In genomic region chr9:20581175-20581634, GRCm38 (mm10) we compare ENCODE assay signal across 7 mouse cellular contexts. TPM values are rescaled to one million over a fixed set of nuclear protein-coding genes. Genes with fewer than 3 reads are reported as not detected.
DNase-seq lines count a peak whose midpoint lies in the region; ATAC-seq lines count a peak whose summit lies in the region.

Gene Zfp846 (plus strand): TSS chr9:20581291.

- H3K4me1 ChIP-seq in embryonic facial prominence, embryonic 12.5 days, result no peaks in the 10 kb centered on the region
- H3K4me1 ChIP-seq in limb, embryonic 11.5 days (ENCODE audit: control insufficient read depth, insufficient read depth, low read length), result no peaks in the 10 kb centered on the region
- H3K4me1 ChIP-seq in midbrain, embryonic 14.5 days (ENCODE audit: control insufficient read depth, insufficient read depth, low read length), result 0 out of 2 replicates have a peak, but pooled peaks cover 10% of the 10 kb centered on the region

- WGBS in embryonic facial prominence, embryonic 12.5 days, result under 1% methylated on average over 30 of the region's 30 CpGs
- under 1% methylated on average over 29 of the region's 30 CpGs for WGBS in limb, embryonic 11.5 days
- 3% methylated on average over 30 of the region's 30 CpGs for WGBS in midbrain, embryonic 14.5 days

- peak; percentile 98 for DNase-seq in adrenal gland, postnatal 25 days
- DNase-seq in heart, adult 11 months, result peak; percentile 100
- peak; percentile 99 for DNase-seq in kidney, adult 18-20 months
- DNase-seq in limb, embryonic 11.5 days (ENCODE audit: low spot score), result peak; percentile 98
- DNase-seq in midbrain, embryonic 14.5 days, result peak; percentile 96
- peak; percentile 93 to 95 for DNase-seq in spleen, adult 18-20 months

- H3K9ac ChIP-seq in embryonic facial prominence, embryonic 12.5 days, result peak within 1 kb of the TSS; percentile 79
- H3K9ac ChIP-seq in limb, embryonic 11.5 days (ENCODE audit: low read length), result peak within 1 kb of the TSS; percentile 71
- H3K9ac ChIP-seq in midbrain, embryonic 14.5 days (replicated peaks; ENCODE audit: low read length), result peak within 1 kb of the TSS; percentile 78

- no peaks in the 10 kb centered on the region for H3K9me3 ChIP-seq in embryonic facial prominence, embryonic 12.5 days
- no peaks in the 10 kb centered on the region for H3K9me3 ChIP-seq in limb, embryonic 11.5 days (ENCODE audit: control insufficient read depth, low read length)
- no peaks in the 10 kb centered on the region; the same call in 1 of the 2 replicates for H3K9me3 ChIP-seq in midbrain, embryonic 14.5 days (ENCODE audit: control insufficient read depth, low read length)

- ATAC-seq in embryonic facial prominence, embryonic 12.5 days (ENCODE audit: insufficient number of reproducible peaks, insufficient read depth, low FRiP score, low TSS enrichment), result peak; percentile 98
- ATAC-seq in limb, embryonic 11.5 days (ENCODE audit: insufficient number of reproducible peaks, low FRiP score, low TSS enrichment, low read depth), result peak; percentile 97
- peak; percentile 98 for ATAC-seq in midbrain, embryonic 14.5 days (ENCODE audit: low FRiP score, low TSS enrichment)

- peak within 1 kb of the TSS; percentile 81 for H3K27ac ChIP-seq in embryonic facial prominence, embryonic 12.5 days
- peak within 1 kb of the TSS; percentile 79 for H3K27ac ChIP-seq in limb, embryonic 11.5 days (replicated peaks; ENCODE audit: low read depth, low read length)
- peak within 1 kb of the TSS; percentile 92 for H3K27ac ChIP-seq in midbrain, embryonic 14.5 days (replicated peaks; ENCODE audit: low read depth, low read length)

- peaks cover 15% of the 10 kb centered on the region; the same call in 1 of the 2 replicates for H3K36me3 ChIP-seq in embryonic facial prominence, embryonic 12.5 days
- no peaks in the 10 kb centered on the region; the same call in 1 of the 2 replicates for H3K36me3 ChIP-seq in limb, embryonic 11.5 days (ENCODE audit: control insufficient read depth, insufficient read depth, low read length)
- no peaks in the 10 kb centered on the region for H3K36me3 ChIP-seq in midbrain, embryonic 14.5 days (ENCODE audit: control insufficient read depth, insufficient read depth, low read length)

- peaks cover 8% of the 10 kb centered on the region for H3K27me3 ChIP-seq in embryonic facial prominence, embryonic 12.5 days
- no peaks in the 10 kb centered on the region for H3K27me3 ChIP-seq in limb, embryonic 11.5 days (ENCODE audit: control insufficient read depth, insufficient read depth, low read length)
- H3K27me3 ChIP-seq in midbrain, embryonic 14.5 days (ENCODE audit: control insufficient read depth, insufficient read depth, low read length), result peaks cover 17% of the 10 kb centered on the region

- peak within 1 kb of the TSS; percentile 64 for H3K4me3 ChIP-seq in embryonic facial prominence, embryonic 12.5 days
- peak within 1 kb of the TSS; percentile 60 for H3K4me3 ChIP-seq in limb, embryonic 11.5 days (ENCODE audit: low read depth, low read length)
- peak within 1 kb of the TSS; percentile 69 for H3K4me3 ChIP-seq in midbrain, embryonic 14.5 days (replicated peaks; ENCODE audit: low read depth, low read length)

- H3K4me2 ChIP-seq in embryonic facial prominence, embryonic 12.5 days (replicated peaks), result peak within 1 kb of the TSS; percentile 48
- peak within 1 kb of the TSS; percentile 45 for H3K4me2 ChIP-seq in limb, embryonic 11.5 days (ENCODE audit: low read depth, severe bottlenecking)
- peak within 1 kb of the TSS; percentile 64 for H3K4me2 ChIP-seq in midbrain, embryonic 14.5 days (ENCODE audit: low read length)

RNA-seq across cellular contexts. Expression of gene Zfp846, which starts in this region (rescaled TPM):
- 9.0 and 12.9 TPM in 2 replicates for total RNA-seq in adrenal gland, postnatal 25 days (2021)
- polyA plus RNA-seq in embryonic facial prominence, embryonic 12.5 days (2016; fragmentation: Nextera tagmentation; extraction: Ambion mirVana), result 26.7 and 26.8 TPM in 2 replicates
- 18.1 and 20.9 TPM in 2 replicates for polyA plus RNA-seq in limb, embryonic 11.5 days (2014; fragmentation: Nextera tagmentation; extraction: Ambion mirVana)
- polyA plus RNA-seq in midbrain, embryonic 14.5 days (2014; fragmentation: Nextera tagmentation; extraction: Ambion mirVana), result 55.9 and 56.0 TPM in 2 replicates

Comparison
In these comparisons a context has a peak if more than half of its experiments do, and no peak if none do; other contexts are left out.
1. Peak in every context shown above with its lines: DNase-seq, ATAC-seq, H3K4me3 ChIP-seq and H3K27ac ChIP-seq.